Mouse (Mus musculus) hindlimb bud, embryonic 11.5 days (tissue): ENCODE results near the gene Tjp1.

ENCODE experiments used
- DNase-seq: peaks from one replicate; pipeline ENCODE4 v3.0.0-alpha.2; 2012; ENCODE audit warnings: low read depth, low spot score; ENCODE audit errors: extremely low spot score

Gene Tjp1

GRCm38 (mm10) chr7:65489742-65490141, 37.8 kb downstream of the Tjp1 start:
- no peak for DNase-seq

- DNase-seq, result no peak
Measured at GRCm38 (mm10) chr7:65489195-65489594, 38.4 kb downstream of the Tjp1 start.

- DNase-seq, result no peak
Measured at GRCm38 (mm10) chr7:65486259-65486681, 41.3 kb downstream of the Tjp1 start.

GRCm38 (mm10) chr7:65484170-65484778, 43.3 kb downstream of the Tjp1 start:
- no peak for DNase-seq

DNA sequence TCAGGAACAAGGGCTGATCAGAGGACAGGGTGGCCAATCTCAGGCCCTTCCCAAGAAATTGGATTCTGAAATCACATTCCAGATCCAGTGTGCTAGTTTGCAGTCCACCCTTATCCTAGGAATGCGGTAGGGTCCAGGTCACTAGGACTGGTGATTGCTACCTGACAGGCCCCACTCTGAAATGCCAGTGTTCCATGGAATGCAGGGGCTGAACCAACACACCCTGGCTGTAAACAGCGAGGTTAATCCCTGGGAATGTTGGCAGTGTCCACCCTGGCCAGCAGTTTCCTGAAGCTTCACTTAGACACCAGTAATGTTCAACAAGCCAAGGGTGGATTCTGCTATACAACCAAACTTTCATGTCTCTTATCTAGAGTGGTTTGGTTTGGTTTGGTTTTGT, 45.4 kb downstream of the Tjp1 start:
- DNase-seq, result no peak

DNA sequence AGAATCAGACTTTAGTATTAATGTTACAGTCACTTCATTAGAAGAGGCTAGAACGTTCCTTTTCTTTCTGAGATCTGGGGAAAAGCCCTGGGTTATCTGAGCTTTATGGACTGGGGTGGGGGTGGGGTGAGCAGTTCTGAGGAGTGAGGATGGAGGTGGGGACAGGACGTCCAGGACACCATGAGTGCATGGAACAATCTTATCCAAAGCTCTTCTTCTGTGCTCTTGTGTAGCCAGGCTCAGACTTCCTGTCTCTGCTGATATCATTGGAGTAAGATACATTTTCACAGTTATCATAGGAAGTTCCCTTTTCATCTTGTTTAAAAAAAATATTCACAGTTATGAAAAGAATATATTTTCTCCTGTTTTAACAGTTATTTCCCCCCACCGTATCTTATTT, 55.5 kb downstream of the Tjp1 start:
- DNase-seq, result no peak

- DNase-seq, result no peak
Measured at GRCm38 (mm10) chr7:65471406-65471805, 56.2 kb downstream of the Tjp1 start.

DNA sequence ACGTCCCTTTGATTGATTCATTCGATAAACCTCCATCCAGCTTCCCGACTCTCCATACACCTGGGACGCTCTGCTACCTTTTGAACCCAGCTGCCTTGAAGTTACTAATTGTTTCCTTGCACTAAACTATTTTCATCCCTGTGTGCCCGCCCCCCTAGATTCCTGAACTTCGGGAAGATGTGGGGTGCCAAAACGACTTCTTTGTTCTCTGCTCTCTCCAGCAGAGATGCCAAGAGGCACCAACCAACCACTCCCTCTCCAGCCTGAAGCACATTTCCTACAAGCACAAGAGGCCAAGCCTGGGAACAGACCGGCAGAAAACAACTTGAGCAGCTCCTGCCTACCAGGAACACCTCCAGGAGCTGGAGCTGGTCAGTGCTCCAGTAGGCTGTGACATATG, 57.4 kb downstream of the Tjp1 start:
- no peak for DNase-seq

- no peak for DNase-seq
Measured at GRCm38 (mm10) chr7:65469666-65470065, 57.9 kb downstream of the Tjp1 start.

DNA sequence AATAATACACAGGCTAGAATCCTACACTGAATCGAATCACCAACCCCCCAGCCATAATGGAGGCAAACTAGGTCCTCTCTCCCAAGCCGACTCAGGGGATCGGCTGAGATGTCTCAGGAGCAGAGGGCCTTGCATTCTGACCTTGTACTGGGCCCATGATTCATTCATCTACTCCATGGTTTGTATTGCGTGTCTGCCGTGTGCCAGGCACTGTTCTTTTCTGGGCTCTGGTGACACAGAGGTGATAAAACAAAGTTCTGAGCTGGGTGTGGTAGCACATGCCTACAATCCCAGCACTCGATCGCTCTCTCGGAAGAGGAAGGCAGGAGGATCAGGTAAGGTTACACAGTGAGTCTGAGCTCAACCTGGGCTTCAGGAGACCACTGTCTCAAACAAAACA, 59.4 kb downstream of the Tjp1 start:
- no peak for DNase-seq

DNA sequence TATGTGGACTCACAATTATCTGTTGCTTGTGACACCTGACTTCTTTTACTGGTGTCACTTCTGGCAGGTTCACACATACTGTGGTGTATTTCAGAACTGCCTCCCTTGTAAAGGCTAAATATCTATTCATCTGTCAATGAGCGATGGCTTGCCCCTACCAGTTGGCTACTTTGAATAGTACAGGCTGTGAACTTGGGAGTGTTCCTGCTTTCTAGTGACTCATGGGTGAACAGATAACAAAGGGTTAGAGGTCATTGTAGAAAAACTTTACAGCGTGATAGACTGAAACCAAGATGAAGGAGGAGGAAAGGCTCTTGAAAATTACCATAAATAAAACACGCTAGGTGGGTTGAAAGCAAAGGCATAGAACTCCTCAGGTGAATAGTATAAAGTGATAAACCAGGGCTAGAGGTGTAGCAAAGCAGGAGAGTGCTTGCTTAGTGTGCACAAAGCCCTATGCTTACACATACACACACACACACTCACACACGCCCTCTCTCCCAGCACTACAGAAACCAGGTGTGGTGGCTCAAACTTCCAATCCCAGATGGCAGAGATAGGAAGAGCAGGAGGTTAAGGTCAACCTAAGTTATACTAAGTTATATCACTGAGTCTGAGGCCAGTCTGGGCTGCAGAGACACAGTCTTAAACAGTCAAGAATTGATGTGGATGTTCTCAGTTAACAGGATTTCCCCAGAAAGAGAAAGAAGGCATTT, 60.1 kb downstream of the Tjp1 start:
- no peak for DNase-seq

DNA sequence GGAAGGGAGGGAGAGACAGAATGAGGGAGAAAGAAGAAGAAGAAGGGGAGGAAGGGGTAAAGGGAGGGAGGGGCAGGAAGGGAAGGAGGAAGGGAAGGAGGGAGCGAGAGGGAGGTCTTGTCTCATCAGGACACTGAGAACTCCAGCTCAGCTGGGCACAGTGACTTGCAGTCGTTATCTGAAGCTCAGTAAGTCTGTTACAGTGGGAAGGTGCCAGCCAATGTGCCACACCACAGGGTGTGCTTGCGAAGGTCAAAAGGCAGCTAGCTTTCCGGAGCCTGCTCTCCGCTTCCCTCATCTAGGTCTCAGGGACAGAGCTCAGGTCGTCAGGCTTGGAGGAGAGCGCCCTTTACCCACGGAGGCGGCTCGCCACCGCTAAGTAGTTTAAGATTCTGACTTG, 61.4 kb downstream of the Tjp1 start:
- no peak for DNase-seq

- no peak for DNase-seq
Measured at GRCm38 (mm10) chr7:65464518-65465037, 63.0 kb downstream of the Tjp1 start.

DNA sequence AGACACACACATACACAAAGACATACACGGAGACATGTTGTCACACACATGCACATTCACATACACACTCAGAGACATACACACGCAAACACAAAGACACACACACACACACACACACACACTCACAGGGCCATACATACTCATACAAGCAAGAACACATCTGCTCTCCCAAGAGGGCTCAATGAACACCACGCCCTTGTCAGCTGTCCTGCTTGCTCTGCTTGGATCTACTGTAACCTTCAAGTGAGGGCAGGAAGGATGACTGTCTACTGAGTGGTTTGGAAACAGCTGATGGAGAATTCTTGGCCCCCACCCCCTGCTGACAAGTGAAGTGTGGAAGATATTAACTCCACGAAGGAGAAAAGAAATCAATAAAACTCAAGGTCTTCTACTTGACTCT, 64.1 kb downstream of the Tjp1 start:
- DNase-seq, result no peak

- no peak for DNase-seq
Measured at GRCm38 (mm10) chr7:65461412-65461811, 66.2 kb downstream of the Tjp1 start.

GRCm38 (mm10) chr7:65460196-65460595, 67.4 kb downstream of the Tjp1 start:
- no peak for DNase-seq

DNA sequence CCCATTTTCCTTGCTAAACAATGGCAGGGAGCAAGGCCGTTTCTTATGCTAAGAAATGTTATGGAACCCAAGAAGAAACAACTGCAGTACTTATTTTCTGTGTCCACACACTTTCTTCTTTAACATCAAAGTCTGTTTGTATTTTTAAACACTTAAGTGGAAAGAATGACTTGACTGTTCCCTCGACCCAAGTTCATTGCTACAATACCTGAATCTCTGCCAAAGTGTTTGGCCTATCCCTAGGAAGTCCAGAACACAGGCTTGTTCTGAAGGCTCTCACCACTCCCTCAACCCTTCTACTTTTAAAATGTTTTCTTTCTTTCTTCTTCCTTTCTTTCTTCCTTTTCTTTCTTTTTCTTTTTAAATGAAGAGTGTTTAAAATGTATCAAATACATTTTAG, 71.5 kb downstream of the Tjp1 start:
- DNase-seq, result no peak

- DNase-seq, result no peak
Measured at GRCm38 (mm10) chr7:65455208-65455607, 72.4 kb downstream of the Tjp1 start.

- DNase-seq, result no peak
Measured at GRCm38 (mm10) chr7:65454269-65454668, 73.3 kb downstream of the Tjp1 start.

GRCm38 (mm10) chr7:65452246-65452645, 75.3 kb downstream of the Tjp1 start:
- DNase-seq, result no peak

DNA sequence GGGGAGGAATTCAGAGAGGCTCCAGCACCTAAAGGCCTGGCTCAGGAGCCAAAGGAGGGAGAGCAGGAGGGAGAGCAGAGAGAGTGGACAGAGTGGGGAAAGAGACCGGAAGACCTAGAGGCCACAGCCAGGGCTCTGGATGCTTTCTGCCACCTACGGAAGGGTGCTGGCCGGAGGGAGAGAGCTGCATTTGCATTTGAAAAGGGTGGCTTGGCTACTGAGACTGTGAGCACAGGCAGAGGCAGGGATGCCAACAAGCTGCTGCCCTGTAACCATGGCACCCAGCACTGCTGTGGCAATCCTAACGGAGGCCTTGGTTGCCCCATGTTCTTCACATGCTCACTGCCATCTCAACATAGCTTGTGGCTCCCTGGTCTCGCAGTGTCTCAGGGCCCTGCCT, 77.4 kb downstream of the Tjp1 start:
- no peak for DNase-seq

- DNase-seq, result no peak
Measured at GRCm38 (mm10) chr7:65441505-65441904, 86.1 kb downstream of the Tjp1 start.

DNA sequence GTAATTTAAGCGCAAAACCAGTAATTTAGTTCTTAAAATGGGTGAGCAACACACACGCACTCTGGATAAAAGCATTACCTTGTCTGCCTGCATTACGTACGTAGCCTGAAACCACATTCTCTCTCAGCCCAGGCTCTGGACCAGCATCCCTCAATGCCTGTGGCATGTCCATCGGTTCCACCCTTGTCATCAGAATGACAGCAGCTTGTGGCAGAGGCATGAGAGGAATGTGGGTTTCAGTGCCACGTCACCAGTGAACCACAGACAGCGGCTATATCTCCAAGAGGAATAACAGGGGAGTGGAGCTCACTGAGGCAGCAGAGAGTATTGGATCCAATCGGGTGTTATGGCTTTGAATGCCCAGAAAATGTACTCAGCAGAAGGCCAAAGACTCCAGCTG, 88.1 kb downstream of the Tjp1 start:
- no peak for DNase-seq
